Mouse (Mus musculus) small intestine, adult 2 months (tissue): ENCODE measurements around the gene Yipf1.

Source experiments
- CTCF ChIP-seq: fragments of 200-500 bp; IDR thresholded peaks from 2 replicates; pipeline ENCODE4 v1.5.1; 2012; ENCODE audit warnings: low read depth, mild to moderate bottlenecking, control low read depth, inconsistent platforms, low read length, moderate library complexity, mixed read lengths; ENCODE audit not compliant: insufficient replicate concordance, insufficient read length; ENCODE audit errors: extremely low read depth
- POLR2A ChIP-seq: fragments of 200-500 bp; IDR thresholded peaks from 2 replicates; pipeline ENCODE4 v1.6.1; 2012; ENCODE audit warnings: low read depth, mild to moderate bottlenecking, control low read depth, inconsistent platforms, low read length, moderate library complexity

GRCm38 (mm10) chr4:107313690-107314478 is at the start of gene Yipf1:
- TF ChIP-seq POLR2A (peak; percentile 78), CTCF (no peak)
